Mouse (Mus musculus) cortical plate, adult 2 months (tissue): ENCODE results near the gene Taf15.

Experiments used
- CTCF ChIP-seq: fragments of 200-500 bp; IDR thresholded peaks from 2 replicates; pipeline ENCODE4 v1.5.1; 2011; ENCODE audit warnings: mild to moderate bottlenecking, control low read depth, low read length; ENCODE audit not compliant: insufficient read depth; ENCODE audit errors: extremely low read depth
- POLR2A ChIP-seq: fragments of 200-500 bp; IDR thresholded peaks from 2 replicates; pipeline ENCODE4 v1.6.1; 2011; ENCODE audit warnings: mild to moderate bottlenecking, low read length, control low read depth; ENCODE audit not compliant: insufficient read depth; ENCODE audit errors: extremely low read depth

DNA sequence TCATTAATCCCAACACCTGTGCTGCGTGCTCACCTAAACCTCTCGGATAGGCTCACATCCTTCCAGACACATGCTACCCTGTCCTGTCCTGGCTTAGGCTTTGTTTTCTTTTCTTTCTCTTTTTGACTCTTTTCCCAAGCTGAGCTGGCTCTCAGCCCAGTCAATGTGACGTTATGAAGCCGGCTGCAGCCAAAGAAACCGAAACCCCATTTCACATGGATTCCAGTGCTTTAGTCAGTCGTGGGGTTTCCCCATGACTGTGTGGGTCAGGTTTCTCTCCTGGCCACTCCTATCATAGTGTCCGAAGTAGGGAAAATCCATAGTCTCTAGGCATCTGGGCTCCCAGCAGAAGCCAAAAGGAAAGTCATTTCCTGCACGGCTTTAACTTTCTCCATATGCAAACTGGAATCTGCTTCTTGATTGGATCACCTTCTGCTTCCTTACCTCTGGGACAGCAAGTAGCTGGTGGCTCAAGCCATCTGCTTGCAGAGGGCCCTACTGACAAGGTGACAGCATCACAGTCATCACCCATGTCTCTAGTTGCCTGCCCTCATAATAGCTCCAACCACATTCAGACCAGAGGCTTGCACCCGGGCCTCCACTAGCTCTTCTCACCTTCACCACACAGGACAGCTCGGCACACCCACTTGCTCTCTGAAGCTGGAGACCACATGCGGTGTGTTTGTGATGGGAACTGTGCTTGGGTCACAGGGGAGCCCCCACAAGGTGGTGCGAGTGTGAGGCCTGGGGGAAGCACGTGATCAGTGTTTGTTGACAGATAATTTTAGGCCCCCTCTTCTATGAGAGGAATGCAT, 61.9 kb downstream of the Taf15 start:
- TF ChIP-seq POLR2A = no peak
- no peak for TF ChIP-seq CTCF
